Mouse (Mus musculus) heart, adult 2 months (tissue): ENCODE measurements around the gene Vsig10l.

ENCODE experiments used
- CTCF ChIP-seq: fragments of 200-600 bp; IDR thresholded peaks from 2 replicates; pipeline ENCODE4 v1.8.1; 2022; ENCODE audit warnings: antibody characterized with exemption, mild to moderate bottlenecking, moderate library complexity
- POLR2A ChIP-seq: fragments of 200-500 bp; IDR thresholded peaks from 2 replicates; pipeline ENCODE4 v1.6.1; 2011; ENCODE audit warnings: mild to moderate bottlenecking, low read depth, low read length, control low read depth; ENCODE audit not compliant: insufficient read depth

GRCm38 (mm10) chr7:43422995-43423617 lies 39.8 kb upstream of the Vsig10l start:
- no peak; the same call in 1 of the 2 replicates for TF ChIP-seq CTCF
- no peak for TF ChIP-seq POLR2A
